Mouse (Mus musculus): ENCODE data around the gene Eya3. TPM values are rescaled to one million over a fixed set of nuclear protein-coding genes. Genes with fewer than 3 reads are reported as not detected.

Gene Eya3
- total and polyA plus RNA-seq, 3 experiments, result 26.6 to 31.8 (median 29.8) TPM

DNA sequence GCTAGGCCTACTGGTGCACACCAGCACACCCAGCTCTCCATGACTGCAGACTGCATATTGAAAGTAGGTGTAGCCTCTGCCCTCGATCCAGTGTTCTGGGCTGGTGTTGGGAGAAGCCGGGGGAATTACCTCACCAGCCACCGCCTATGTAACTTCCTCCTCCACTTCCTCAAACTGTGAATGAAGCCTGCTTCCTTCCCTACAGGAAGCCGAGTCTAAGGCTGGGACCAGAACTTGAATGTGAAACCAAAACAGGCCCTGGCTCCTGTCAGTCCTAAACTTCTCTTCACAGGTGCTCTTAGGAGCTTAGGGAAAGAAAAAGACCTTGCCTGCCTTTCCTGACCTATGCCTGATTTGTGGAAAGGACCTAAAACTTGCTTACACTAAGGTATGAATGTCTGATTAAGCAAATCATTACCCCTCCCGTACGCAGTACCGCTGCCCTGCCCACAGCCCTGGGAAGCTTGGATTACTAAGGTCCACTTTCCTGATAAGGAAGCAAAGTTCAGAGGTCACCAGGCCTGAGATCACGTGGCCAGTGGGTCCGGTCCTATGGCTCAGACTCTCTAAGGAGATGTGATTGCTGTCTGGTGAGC, 109.0 kb downstream of the Eya3 start:
- WGBS, result 39% methylated on average over 9 of the region's 9 CpGs
- peak; percentile 67 to 80 for DNase-seq
- TF ChIP-seq EP300 (IDR thresholded peaks at IDR 0.05; ENCODE audit: insufficient read depth, low read depth, low read length) (peak; percentile 86; the same call in 1 of the 2 replicates), POLR2A (IDR thresholded peaks at IDR 0.05; ENCODE audit: insufficient read depth, low read depth, low read length) (peak; percentile 81), CTCF (IDR thresholded peaks at IDR 0.05) (no peak)
- intact Hi-C loops (cut with DNase I), result no loop called here
- H3K27ac ChIP-seq, result peak overlapping the region; percentile 84
- peak overlapping the region; percentile 43 for H3K4me3 ChIP-seq
- no peaks in the 10 kb centered on the region for H3K36me3 ChIP-seq (ENCODE audit: control insufficient read depth, insufficient read depth, low read length)
- H3K27me3 ChIP-seq (ENCODE audit: control insufficient read depth, insufficient read depth, low read length), result no peaks in the 10 kb centered on the region
- no peaks in the 10 kb centered on the region for H3K79me2 ChIP-seq (replicated peaks; ENCODE audit: control insufficient read depth, insufficient read depth, low read length)
- H3K9ac ChIP-seq (ENCODE audit: low read depth, low read length), result peak overlapping the region; percentile 41
- H3K4me1 ChIP-seq (ENCODE audit: control insufficient read depth, insufficient read depth, low read length), result peaks cover 5% of the 10 kb centered on the region; the same call in 1 of the 2 replicates

DNA sequence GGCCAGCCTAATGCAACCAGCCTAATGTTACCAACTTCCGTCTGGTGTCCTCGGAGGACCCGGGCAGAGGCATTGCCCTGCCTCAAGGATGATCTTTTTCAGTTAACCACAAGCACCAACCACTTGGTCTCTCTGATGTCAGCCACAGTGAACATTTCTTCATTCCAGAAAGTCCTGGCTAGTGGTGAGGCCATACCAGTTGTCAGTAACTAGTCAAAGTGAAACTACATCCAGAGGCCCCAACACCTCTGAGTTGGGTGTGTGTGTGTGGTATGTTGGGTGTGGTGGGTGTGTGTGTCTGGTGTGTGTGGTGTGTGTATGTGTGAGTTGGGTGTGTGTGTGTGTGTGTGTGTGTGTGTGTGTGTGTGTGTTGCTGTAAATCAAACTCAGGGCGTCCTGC, 110.0 kb downstream of the Eya3 start:
- TF ChIP-seq CTCF (IDR thresholded peaks at IDR 0.05) (no peak), POLR2A (IDR thresholded peaks at IDR 0.05; ENCODE audit: insufficient read depth, low read depth, low read length) (no peak), EP300 (IDR thresholded peaks at IDR 0.05; ENCODE audit: insufficient read depth, low read depth, low read length) (no peak)
- intact Hi-C loops (cut with DNase I), result no loop called here
- Histone ChIP-seq H3K36me3 (ENCODE audit: control insufficient read depth, insufficient read depth, low read length) (no peaks in the 10 kb centered on the region), H3K79me2 (replicated peaks; ENCODE audit: control insufficient read depth, insufficient read depth, low read length) (no peaks in the 10 kb centered on the region), H3K27me3 (ENCODE audit: control insufficient read depth, insufficient read depth, low read length) (no peaks in the 10 kb centered on the region), H3K4me1 (ENCODE audit: control insufficient read depth, insufficient read depth, low read length) (peaks cover 5% of the 10 kb centered on the region; the same call in 1 of the 2 replicates), H3K9ac (ENCODE audit: low read depth, low read length) (no peak overlapping the region), H3K27ac (peak overlapping the region; percentile 84; the same call in 1 of the 2 replicates), H3K4me3 (no peak overlapping the region)
- no peak for DNase-seq
- 90% methylated on average over 4 of the region's 4 CpGs for WGBS

DNA sequence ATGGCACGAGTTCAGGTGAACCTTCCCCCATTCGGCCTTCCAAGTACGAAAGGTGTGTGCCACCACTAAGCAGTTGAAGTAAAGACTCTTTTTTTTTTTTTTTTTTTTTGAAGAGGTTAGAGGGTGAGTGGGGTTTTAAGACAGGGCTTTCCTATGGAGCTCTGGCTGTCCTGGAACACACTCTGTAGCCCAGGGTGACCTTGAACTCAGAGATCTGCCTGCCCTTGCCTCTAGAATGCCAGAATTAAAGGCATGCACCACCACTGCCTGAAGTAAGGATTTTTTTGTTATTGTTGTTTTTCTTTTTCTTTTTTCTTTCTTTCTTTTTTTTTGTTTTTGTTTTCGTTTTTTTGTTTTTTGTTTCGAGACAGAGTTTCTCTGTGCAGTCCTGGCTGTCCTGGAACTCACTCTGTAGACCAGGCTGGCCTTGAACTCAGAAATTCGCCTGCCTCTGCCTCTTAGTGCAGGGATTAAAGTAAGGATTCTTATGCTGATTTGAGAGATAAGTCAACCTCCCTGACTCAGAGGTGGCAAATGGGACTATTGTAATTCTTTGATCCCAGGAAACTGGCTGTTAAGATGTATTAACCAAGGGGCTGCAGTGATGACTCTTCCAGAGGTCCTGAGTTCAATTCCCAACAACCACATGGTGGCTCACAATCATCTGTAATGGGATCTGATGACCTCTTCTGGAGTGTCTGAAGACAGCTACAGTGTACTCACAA, 110.6 kb downstream of the Eya3 start:
- TF ChIP-seq EP300 (IDR thresholded peaks at IDR 0.05; ENCODE audit: insufficient read depth, low read depth, low read length) (no peak), POLR2A (IDR thresholded peaks at IDR 0.05; ENCODE audit: insufficient read depth, low read depth, low read length) (no peak), CTCF (IDR thresholded peaks at IDR 0.05) (no peak)
- Histone ChIP-seq H3K4me3 (no peak overlapping the region), H3K9ac (ENCODE audit: low read depth, low read length) (no peak overlapping the region), H3K79me2 (replicated peaks; ENCODE audit: control insufficient read depth, insufficient read depth, low read length) (no peaks in the 10 kb centered on the region), H3K27ac (no peak overlapping the region), H3K36me3 (ENCODE audit: control insufficient read depth, insufficient read depth, low read length) (no peaks in the 10 kb centered on the region), H3K4me1 (ENCODE audit: control insufficient read depth, insufficient read depth, low read length) (peaks cover 5% of the 10 kb centered on the region; the same call in 1 of the 2 replicates), H3K27me3 (ENCODE audit: control insufficient read depth, insufficient read depth, low read length) (no peaks in the 10 kb centered on the region)
- 82% methylated on average over 6 of the region's 6 CpGs for WGBS
- intact Hi-C loops (cut with DNase I), result no loop called here
- no peak for DNase-seq

DNA sequence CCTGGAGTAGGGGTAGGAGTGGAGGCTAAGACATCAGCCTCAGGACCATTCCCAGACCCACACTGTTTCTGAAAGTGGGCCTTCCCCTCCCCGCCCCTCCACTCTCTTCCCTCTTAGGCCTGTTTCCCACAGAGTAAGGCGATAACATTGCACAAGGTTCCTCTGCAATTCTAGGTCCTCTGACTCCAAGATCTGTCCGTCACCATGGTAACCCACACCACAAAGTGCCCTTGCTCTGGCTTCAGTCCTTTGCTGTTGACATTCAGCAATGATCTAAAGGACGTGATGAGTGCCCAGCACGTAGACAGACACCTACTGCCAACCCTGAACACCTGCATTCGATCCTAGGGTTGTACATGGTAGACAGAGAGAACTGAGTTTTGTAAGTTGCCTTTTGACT, 114.2 kb downstream of the Eya3 start:
- Histone ChIP-seq H3K4me1 (ENCODE audit: control insufficient read depth, insufficient read depth, low read length) (peaks cover 2% of the 10 kb centered on the region; the same call in 1 of the 2 replicates), H3K9ac (ENCODE audit: low read depth, low read length) (no peak overlapping the region), H3K36me3 (ENCODE audit: control insufficient read depth, insufficient read depth, low read length) (no peaks in the 10 kb centered on the region), H3K79me2 (replicated peaks; ENCODE audit: control insufficient read depth, insufficient read depth, low read length) (no peaks in the 10 kb centered on the region), H3K4me3 (no peak overlapping the region), H3K27me3 (ENCODE audit: control insufficient read depth, insufficient read depth, low read length) (no peaks in the 10 kb centered on the region), H3K27ac (no peak overlapping the region)
- TF ChIP-seq EP300 (IDR thresholded peaks at IDR 0.05; ENCODE audit: insufficient read depth, low read depth, low read length) (no peak), CTCF (IDR thresholded peaks at IDR 0.05) (no peak), POLR2A (IDR thresholded peaks at IDR 0.05; ENCODE audit: insufficient read depth, low read depth, low read length) (no peak)
- DNase-seq, result no peak
- intact Hi-C loops (cut with DNase I), result no loop called here
- 72% methylated on average over 6 of the region's 6 CpGs for WGBS

DNA sequence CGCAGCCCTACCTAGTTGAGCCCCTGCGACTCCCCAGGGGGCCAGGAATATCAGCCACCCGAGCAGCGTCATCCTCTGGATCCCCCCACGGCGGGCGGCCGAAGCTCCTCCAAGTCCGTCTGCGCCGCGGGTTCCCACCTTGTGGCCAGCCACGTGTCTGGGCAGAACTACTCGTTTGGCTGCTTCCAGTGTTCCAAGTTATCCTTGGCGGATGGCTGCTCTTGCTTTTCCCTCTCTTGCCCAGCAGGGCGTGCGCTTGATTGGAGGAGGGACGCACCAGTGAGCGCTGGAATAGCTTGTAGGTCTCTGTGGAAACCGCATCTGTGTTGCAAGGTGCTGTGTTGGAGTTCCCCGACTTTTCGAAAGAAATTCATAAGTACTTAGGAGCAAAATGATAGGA, 118.2 kb downstream of the Eya3 start, which contains the start of gene Smpdl3b:
Gene Smpdl3b, minus strand, starts transcription at position 279 of the 400 bp plus-strand sequence.
- WGBS, result 2% methylated on average over 22 of the region's 22 CpGs
- TF ChIP-seq CTCF (IDR thresholded peaks at IDR 0.05) (peak; percentile 82), POLR2A (IDR thresholded peaks at IDR 0.05; ENCODE audit: insufficient read depth, low read depth, low read length) (no peak), EP300 (IDR thresholded peaks at IDR 0.05; ENCODE audit: insufficient read depth, low read depth, low read length) (no peak)
- Histone ChIP-seq H3K27me3 (ENCODE audit: control insufficient read depth, insufficient read depth, low read length) (no peaks in the 10 kb centered on the region), H3K36me3 (ENCODE audit: control insufficient read depth, insufficient read depth, low read length) (no peaks in the 10 kb centered on the region), H3K4me3 (peak within 1 kb of the TSS; percentile 55), H3K4me1 (ENCODE audit: control insufficient read depth, insufficient read depth, low read length) (no peaks in the 10 kb centered on the region), H3K9ac (ENCODE audit: low read depth, low read length) (peak within 1 kb of the TSS; percentile 59), H3K27ac (peak within 1 kb of the TSS; percentile 2; the same call in 1 of the 2 replicates), H3K79me2 (replicated peaks; ENCODE audit: control insufficient read depth, insufficient read depth, low read length) (no peaks in the 10 kb centered on the region)
- intact Hi-C loops (cut with DNase I), result loop anchor here (5.0 kb wide), 1 partner anchor 65 kb away; no protein-coding TSS in a partner anchor
- DNase-seq, result peak; percentile 78 to 82
